Mouse (Mus musculus): ENCODE results near the gene Elmo1.

DNA sequence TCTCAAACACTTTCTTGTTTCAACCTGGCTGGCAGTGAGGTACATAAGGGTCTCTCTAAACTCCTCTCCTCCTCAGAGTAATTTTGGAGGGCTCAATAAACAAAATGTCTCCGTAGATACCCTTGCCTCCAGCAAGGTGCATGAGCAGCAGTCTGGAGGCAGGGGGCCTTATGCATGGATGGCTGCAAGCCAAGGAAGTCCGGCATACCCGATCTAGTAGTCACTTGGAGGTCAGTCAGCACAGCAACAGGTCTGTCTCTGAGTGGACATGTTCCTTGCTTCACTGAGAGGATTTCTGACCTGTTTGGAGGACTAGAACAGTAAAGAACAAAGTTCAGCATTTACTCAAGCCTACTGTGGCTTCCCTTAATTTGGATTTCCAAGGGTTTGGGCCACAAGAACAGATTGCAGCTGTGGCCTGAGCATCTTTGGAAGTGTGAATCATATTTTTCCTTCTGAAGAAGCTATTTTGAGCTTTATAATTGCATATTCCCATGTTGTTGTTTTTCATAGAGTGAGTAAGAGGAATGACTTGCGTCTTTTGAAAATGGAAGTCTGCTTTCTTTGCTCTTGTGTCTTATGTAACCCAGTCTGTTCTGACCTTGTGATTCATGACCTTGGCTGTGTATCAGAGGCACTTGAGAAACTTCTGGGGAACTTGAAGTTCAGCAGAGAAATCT is 296.2 kb downstream of the Elmo1 start:
- TF ChIP-seq TCF12 (IDR thresholded peaks at IDR 0.05; ENCODE audit: insufficient read depth, poor library complexity, severe bottlenecking) (no peak), POLR2A (IDR thresholded peaks at IDR 0.05; ENCODE audit: insufficient read length, low read depth) (no peak), USF1 (IDR thresholded peaks at IDR 0.05; ENCODE audit: low read depth) (no peak), TCF3 (IDR thresholded peaks at IDR 0.05; ENCODE audit: insufficient read length, low read depth) (no peak), CEBPB (IDR thresholded peaks at IDR 0.05; ENCODE audit: insufficient read depth, poor library complexity, severe bottlenecking) (0 out of 2 replicates have a peak, but pooled peaks have one; percentile 3)
